Mouse (Mus musculus) midbrain, embryonic 11.5 days (tissue): ENCODE results near the gene Ddit4. TPM values are rescaled to one million over a fixed set of nuclear protein-coding genes. Genes with fewer than 3 reads are reported as not detected.

ENCODE experiments used
- ATAC-seq: fragments of 200-750 bp; cut with Nextera tagmentation; 2 replicates; pipeline ENCODE4 v1.8.0; 2017; ENCODE audit warnings: moderate TSS enrichment, moderate library complexity; ENCODE audit not compliant: low FRiP score
- DNase-seq: peaks from one replicate; pipeline ENCODE4 v3.0.0; 2015; ENCODE audit warnings: low spot score; ENCODE audit errors: missing footprints
- H3K27ac ChIP-seq: fragments of 300-500 bp; sonication (generic); 2 replicates; pipeline ENCODE4 v1.5.1; 2014; ENCODE audit warnings: low read depth, low read length
- H3K27me3 ChIP-seq: fragments of 300-500 bp; sonication (generic); 2 replicates; pipeline ENCODE4 v1.6.1; 2014; ENCODE audit warnings: mild to moderate bottlenecking, low read length, moderate library complexity, mixed read lengths; ENCODE audit not compliant: control insufficient read depth, insufficient read depth
- H3K36me3 ChIP-seq: fragments of 300-500 bp; sonication (generic); 2 replicates; pipeline ENCODE4 v1.6.1; 2014; ENCODE audit warnings: mild to moderate bottlenecking, low read length, moderate library complexity, mixed read lengths; ENCODE audit not compliant: control insufficient read depth, insufficient read depth
- H3K4me1 ChIP-seq: fragments of 300-500 bp; sonication (generic); 2 replicates; pipeline ENCODE4 v1.6.1; 2014; ENCODE audit warnings: low read length; ENCODE audit not compliant: control insufficient read depth, insufficient read depth
- H3K4me2 ChIP-seq: fragments of 300-500 bp; sonication (generic); 2 replicates; pipeline ENCODE4 v1.6.1; 2014; ENCODE audit warnings: mild to moderate bottlenecking, moderate library complexity
- H3K4me3 ChIP-seq: fragments of 300-500 bp; sonication (generic); 2 replicates; pipeline ENCODE4 v1.5.1; 2014; ENCODE audit warnings: low read depth, low read length
- H3K9ac ChIP-seq: fragments of 300-500 bp; sonication (generic); 2 replicates; pipeline ENCODE4 v1.6.1; 2014; ENCODE audit warnings: low read length
- H3K9me3 ChIP-seq: fragments of 300-500 bp; sonication (generic); 2 replicates; pipeline ENCODE4 v1.6.1; 2016; ENCODE audit warnings: low read length; ENCODE audit not compliant: control insufficient read depth
- WGBS: fragments of 180-500 bp; shearing (Covaris S2); extraction: QIAGEN DNeasy Blood & Tissue Kit; methylation state at CpG from one replicate; pipeline ENCODE4 v1.1.7; 2014; 5-methylcytosine and 5-hydroxymethylcytosine counted together
- polyA plus RNA-seq: library from polyadenylated mRNA; unstranded; fragments of >200 nt; fragmentation: Nextera tagmentation; extraction: Ambion mirVana; gene quantifications from 2 replicates; pipeline ENCODE4 v1.2.1, GENCODE M21; 2014

Gene Ddit4
- polyA plus RNA-seq, 1 experiment from 2014 or later: 4.5 TPM

- Histone ChIP-seq H3K27ac (no peak overlapping the region; the same call in 1 of the 2 replicates), H3K27me3 (no peaks in the 10 kb centered on the region), H3K4me3 (no peak overlapping the region), H3K9me3 (no peaks in the 10 kb centered on the region), H3K4me1 (peaks cover 23% of the 10 kb centered on the region), H3K36me3 (no peaks in the 10 kb centered on the region), H3K4me2 (no peak overlapping the region), H3K9ac (peak overlapping the region; percentile 25; the same call in 1 of the 2 replicates)
- DNase-seq: peak; percentile 87
- 15% methylated on average over 6 of the region's 6 CpGs for WGBS
- no peak for ATAC-seq
These were observed 22.6 kb upstream of the Ddit4 start for GRCm38 (mm10) chr10:59974191-59974664.

DNA sequence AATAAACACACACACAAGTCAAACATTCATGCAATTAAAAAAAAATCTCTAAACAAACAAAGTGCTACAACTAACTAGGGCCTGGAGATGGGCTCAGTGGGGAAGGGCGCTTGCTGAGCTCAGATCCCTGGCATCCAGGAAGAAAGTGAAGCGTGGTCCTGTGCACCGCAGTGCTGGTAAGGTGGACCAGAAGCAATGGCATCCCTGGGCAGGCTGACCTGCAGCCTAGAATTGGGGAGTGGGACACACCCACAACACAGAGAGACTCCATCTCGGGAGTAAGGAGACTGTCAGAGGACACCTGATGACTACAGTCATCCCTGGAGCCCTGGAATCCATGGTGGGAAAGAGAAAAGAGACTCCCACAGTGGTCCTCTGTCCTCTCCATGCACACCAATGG lies 21.8 kb upstream of the Ddit4 start:
- Histone ChIP-seq H3K27ac (no peak overlapping the region), H3K4me2 (no peak overlapping the region), H3K9ac (no peak overlapping the region), H3K36me3 (no peaks in the 10 kb centered on the region), H3K4me1 (peaks cover 21% of the 10 kb centered on the region), H3K4me3 (no peak overlapping the region), H3K27me3 (no peaks in the 10 kb centered on the region), H3K9me3 (no peaks in the 10 kb centered on the region)
- 75% methylated on average over 4 of the region's 4 CpGs for WGBS
- DNase-seq: no peak
- ATAC-seq: no peak

DNA sequence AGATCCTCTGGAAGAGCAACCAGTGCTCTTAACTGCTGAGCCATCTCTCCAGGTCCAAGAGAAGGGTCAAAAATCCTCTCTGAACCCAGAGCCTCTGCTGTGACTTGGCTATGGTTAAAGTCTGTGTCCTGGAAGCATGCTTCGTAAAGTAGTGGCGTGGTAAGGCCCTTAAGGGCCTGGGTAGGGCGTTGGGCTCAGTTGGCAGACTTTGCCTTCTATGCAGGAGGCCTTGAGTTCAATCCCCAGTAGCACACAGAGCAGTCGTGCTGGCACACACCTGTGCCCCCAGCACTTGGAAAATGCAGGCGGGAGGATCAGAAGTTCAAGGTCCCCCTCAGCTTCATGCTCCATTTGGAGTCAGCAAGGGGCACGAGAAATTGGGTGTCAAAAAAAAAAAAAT lies 21.4 kb upstream of the Ddit4 start:
- ATAC-seq (no peak), DNase-seq (no peak)
- Histone ChIP-seq H3K4me1 (peaks cover 21% of the 10 kb centered on the region), H3K4me2 (no peak overlapping the region), H3K36me3 (no peaks in the 10 kb centered on the region), H3K9ac (no peak overlapping the region), H3K27me3 (no peaks in the 10 kb centered on the region), H3K27ac (no peak overlapping the region), H3K9me3 (no peaks in the 10 kb centered on the region), H3K4me3 (no peak overlapping the region)
- 79% methylated on average over 6 of the region's 6 CpGs for WGBS

DNA sequence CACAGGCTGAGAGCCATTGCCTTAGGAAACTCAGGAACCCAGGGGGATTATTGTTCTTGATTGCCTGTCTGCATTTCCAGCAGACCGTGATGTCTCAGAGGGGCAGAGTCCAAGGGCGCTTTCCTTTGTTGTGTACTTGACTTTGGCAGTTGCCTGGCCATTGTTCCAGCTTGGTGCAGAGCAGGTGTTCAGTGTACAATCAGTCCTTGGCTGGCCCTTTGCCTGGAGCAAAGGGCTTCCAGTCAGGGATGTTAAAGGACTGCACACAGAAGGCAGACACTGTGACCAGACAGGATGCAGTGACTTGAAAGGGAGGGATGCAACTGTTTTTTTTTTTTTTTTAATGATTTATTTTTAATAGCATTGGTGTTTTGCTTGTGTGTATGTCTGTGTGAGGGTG lies 20.9 kb upstream of the Ddit4 start:
- ATAC-seq: no peak
- Histone ChIP-seq H3K9ac (no peak overlapping the region), H3K27me3 (no peaks in the 10 kb centered on the region), H3K4me2 (no peak overlapping the region), H3K27ac (no peak overlapping the region), H3K4me3 (no peak overlapping the region), H3K36me3 (no peaks in the 10 kb centered on the region), H3K4me1 (peaks cover 21% of the 10 kb centered on the region), H3K9me3 (no peaks in the 10 kb centered on the region)
- 63% methylated on average over 2 of the region's 2 CpGs for WGBS
- DNase-seq: no peak

DNA sequence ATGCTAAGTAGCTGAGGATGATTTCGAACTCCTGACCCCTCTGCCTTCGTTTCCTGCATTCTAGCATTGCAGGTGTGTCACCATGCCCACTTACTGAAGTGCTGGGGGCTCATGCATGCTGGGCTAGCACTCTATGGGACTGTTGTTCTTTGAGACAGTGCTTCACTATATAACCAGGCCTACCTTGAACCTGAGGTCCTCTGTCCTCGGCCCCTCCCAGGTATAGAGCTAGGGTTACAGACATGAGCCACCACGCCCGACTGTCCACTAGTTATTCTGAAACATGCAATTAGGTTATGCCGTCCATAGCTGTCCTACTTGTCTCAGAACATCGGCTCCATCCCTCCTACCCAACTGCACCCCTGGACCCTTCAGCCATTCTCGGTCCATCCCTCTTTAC lies 20.2 kb upstream of the Ddit4 start:
- Histone ChIP-seq H3K36me3 (no peaks in the 10 kb centered on the region), H3K4me1 (peaks cover 21% of the 10 kb centered on the region), H3K9me3 (no peaks in the 10 kb centered on the region), H3K9ac (no peak overlapping the region), H3K4me2 (no peak overlapping the region), H3K27ac (no peak overlapping the region), H3K4me3 (no peak overlapping the region), H3K27me3 (no peaks in the 10 kb centered on the region)
- WGBS: 94% methylated on average over 8 of the region's 8 CpGs
- DNase-seq (no peak), ATAC-seq (no peak)

- 31% methylated on average over 6 of the region's 6 CpGs for WGBS
- Histone ChIP-seq H3K27ac (peak overlapping the region; percentile 80; the same call in 1 of the 2 replicates), H3K36me3 (no peaks in the 10 kb centered on the region), H3K4me1 (peaks cover 21% of the 10 kb centered on the region), H3K9me3 (no peaks in the 10 kb centered on the region), H3K27me3 (no peaks in the 10 kb centered on the region), H3K4me2 (peak overlapping the region; percentile 69), H3K4me3 (peak overlapping the region; percentile 42), H3K9ac (peak overlapping the region; percentile 86)
- DNase-seq (peak; percentile 91), ATAC-seq (no peak)
These were observed 18.9 kb upstream of the Ddit4 start for GRCm38 (mm10) chr10:59970450-59971062.

DNA sequence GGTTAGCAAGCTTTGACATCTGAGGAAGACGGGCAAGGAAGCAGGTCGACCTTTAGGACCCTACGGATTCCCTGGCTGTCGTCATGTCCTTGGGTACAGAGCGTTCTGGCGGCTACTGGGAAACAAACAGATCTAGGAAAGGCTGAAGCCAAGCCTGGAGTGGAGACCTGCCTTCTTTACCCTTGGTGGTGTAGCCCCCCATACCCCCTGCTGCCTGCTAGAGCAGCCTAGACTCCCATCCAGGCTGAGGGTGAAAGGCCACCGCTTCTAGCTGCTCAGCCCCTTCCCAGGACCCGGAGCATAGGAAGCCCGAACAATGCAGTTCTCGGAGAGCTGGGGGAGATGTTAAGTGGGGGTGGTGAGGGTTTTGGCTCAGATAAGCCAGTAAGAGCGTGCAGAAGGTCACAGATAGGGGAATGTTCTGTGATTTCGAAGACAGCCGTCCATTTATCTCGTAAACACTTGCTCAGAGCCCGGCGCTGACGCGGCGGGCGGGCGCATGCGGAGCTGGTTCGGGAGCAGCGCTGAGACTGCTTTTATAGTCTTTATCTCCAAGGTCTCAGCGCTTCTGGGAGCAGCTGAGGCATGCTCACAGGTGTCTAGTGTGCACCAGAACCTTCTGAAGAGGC lies 18.3 kb upstream of the Ddit4 start:
- Histone ChIP-seq H3K4me3 (peak overlapping the region; percentile 42), H3K4me1 (peaks cover 23% of the 10 kb centered on the region), H3K9ac (peak overlapping the region; percentile 86), H3K9me3 (no peaks in the 10 kb centered on the region), H3K36me3 (no peaks in the 10 kb centered on the region), H3K27ac (peak overlapping the region; percentile 80), H3K27me3 (no peaks in the 10 kb centered on the region), H3K4me2 (peak overlapping the region; percentile 69)
- 2% methylated on average over 25 of the region's 25 CpGs for WGBS
- DNase-seq (peak; percentile 98), ATAC-seq (peak; percentile 56)

- Histone ChIP-seq H3K36me3 (no peaks in the 10 kb centered on the region), H3K9me3 (no peaks in the 10 kb centered on the region), H3K4me2 (no peak overlapping the region), H3K27me3 (no peaks in the 10 kb centered on the region), H3K27ac (no peak overlapping the region), H3K4me1 (peaks cover 16% of the 10 kb centered on the region), H3K4me3 (no peak overlapping the region), H3K9ac (no peak overlapping the region)
- ATAC-seq (no peak), DNase-seq (no peak)
- WGBS: 91% methylated on average over 6 of the region's 6 CpGs
These were observed 15.8 kb upstream of the Ddit4 start for GRCm38 (mm10) chr10:59967309-59967942.

DNA sequence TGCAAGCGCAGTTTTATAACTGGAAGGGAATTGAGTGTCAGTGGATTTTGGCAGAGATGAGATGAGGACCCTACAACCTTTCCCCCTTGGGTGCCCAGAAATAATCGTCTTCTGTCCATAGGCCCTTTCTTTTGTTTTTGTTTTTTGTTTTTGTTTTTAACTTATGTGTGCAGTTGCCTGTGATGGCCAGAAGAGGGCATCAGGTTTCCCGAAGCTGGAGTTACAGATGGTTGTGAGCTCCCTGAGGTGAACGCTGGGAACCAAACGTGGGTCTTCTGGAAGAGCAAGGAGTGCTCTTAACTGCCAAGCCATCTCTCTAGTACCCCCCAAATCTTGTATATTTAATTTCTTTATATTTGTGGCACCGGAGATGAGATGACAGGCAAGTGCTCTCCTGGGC lies 15.1 kb upstream of the Ddit4 start:
- no peak for ATAC-seq
- H3K27me3 ChIP-seq: no peaks in the 10 kb centered on the region
- H3K9ac ChIP-seq: no peak overlapping the region
- H3K27ac ChIP-seq: no peak overlapping the region
- no peak for DNase-seq
- 93% methylated on average over 6 of the region's 6 CpGs for WGBS
- no peak overlapping the region for H3K4me2 ChIP-seq
- H3K36me3 ChIP-seq: no peaks in the 10 kb centered on the region
- no peaks in the 10 kb centered on the region for H3K9me3 ChIP-seq
- H3K4me1 ChIP-seq: peaks cover 15% of the 10 kb centered on the region
- no peak overlapping the region for H3K4me3 ChIP-seq
